Mouse (Mus musculus) neutrophil, adult 5-6 weeks (primary cell): ENCODE results near the gene Nol9. TPM values are rescaled to one million over a fixed set of nuclear protein-coding genes. Genes with fewer than 3 reads are reported as not detected.

Experiments used
- ATAC-seq: fragments of 151-379, 151-347 bp; 2 replicates; pipeline ENCODE4 v1.8.0; 2017; ENCODE audit warnings: mild to moderate bottlenecking, moderate TSS enrichment; ENCODE audit not compliant: insufficient number of reproducible peaks, poor library complexity, low FRiP score, severe bottlenecking; ENCODE audit errors: extremely low read depth
- total RNA-seq: library from RNA; stranded (forward); fragments of 200-1000 nt; gene quantifications from 2 replicates; pipeline ENCODE4 v1.2.3, GENCODE M21; 2017

Gene Nol9
- total RNA-seq, 1 experiment from 2014 or later, result 23.7 TPM

GRCm38 (mm10) chr4:152107493-152107892 is 68.4 kb downstream of the Nol9 start:
- ATAC-seq, result no peak

DNA sequence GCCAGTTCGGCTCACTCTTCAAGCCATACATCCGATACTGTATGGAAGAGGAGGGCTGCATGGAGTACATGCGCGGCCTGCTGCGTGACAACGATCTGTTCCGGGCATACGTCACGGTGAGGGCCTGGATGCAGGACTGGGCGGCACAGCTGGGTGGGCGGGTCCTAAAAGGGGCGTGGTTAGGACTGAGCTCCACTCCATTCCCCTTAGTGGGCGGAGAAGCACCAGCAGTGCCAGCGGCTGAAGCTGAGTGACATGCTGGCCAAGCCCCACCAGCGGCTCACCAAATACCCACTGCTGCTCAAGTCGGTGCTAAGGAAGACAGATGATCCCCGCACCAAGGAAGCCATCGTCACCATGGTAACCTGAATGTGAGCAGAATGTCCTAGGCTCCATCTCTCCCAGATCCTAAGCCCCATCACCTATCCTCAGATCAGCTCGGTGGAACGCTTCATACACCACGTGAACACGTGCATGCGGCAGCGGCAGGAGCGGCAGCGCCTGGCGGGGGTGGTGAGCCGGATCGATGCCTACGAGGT is 68.9 kb downstream of the Nol9 start:
- no peak for ATAC-seq

DNA sequence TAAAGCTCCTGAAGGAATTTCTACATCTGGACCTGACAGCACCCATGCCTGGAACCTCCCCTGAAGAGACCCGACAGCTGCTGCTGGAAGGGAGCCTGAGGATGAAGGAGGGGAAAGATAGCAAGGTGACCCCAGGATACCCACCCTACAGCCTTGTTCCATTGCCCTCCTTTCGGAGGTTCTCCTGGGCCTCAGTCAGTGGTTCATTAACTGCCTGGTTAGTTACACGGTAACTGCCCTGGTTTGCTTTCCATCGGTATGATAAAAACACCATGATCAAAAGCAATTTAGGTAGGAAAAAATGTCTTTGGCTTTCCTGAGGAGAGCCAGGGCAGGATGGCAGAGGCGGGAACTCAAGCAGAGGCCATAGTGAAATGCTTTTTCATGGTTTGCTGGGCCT is 69.6 kb downstream of the Nol9 start:
- no peak for ATAC-seq

- ATAC-seq, result no peak
Observed at GRCm38 (mm10) chr4:152109509-152109908, 70.4 kb downstream of the Nol9 start.

DNA sequence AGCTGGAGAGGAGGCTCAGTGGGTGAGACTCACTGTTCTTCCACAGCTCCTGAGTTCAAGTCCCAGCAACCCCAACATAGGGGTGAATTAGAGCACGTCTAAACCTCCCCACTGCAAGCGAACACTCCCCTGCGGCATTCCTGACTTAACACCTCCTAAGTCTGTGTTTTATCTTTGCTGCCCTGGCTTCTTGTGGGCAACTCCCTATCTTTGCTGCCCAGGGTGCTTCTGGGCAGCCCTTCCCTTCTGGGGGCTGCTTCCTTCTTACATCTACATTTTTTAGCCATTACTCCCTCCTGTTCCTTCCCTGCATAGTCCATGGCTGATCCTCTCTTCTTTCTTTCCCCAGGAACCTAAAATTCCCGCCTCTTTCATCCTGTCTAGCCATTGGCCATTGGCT is 71.6 kb downstream of the Nol9 start:
- ATAC-seq, result no peak

Other genes with a start within 250 kb of the Nol9 start
- gene Camta1, start 177.4 kb upstream of the Nol9 start, total RNA-seq, result 7.4 and 15.6 TPM in 2 replicates
- 45.3 and 55.7 TPM in 2 replicates for gene Dnajc11, start 105.6 kb upstream of the Nol9 start, total RNA-seq
- gene Thap3, start 50.3 kb upstream of the Nol9 start, total RNA-seq, result 16.2 and 17.5 TPM in 2 replicates
- gene Phf13, start 43.1 kb upstream of the Nol9 start, total RNA-seq, result 5.0 and 5.2 TPM in 2 replicates
- 6.5 and 8.7 TPM in 2 replicates for gene Klhl21, start 30.5 kb upstream of the Nol9 start, total RNA-seq
- 19.0 and 20.4 TPM in 2 replicates for gene Zbtb48, start 11.7 kb upstream of the Nol9 start, total RNA-seq
- not detected in 2 replicates for gene Tas1r1, start 753 bp upstream of the Nol9 start, total RNA-seq
- 0.81 and 2.5 TPM in 2 replicates for gene Plekhg5, start 33.2 kb downstream of the Nol9 start, total RNA-seq
- gene Tnfrsf25, start 76.6 kb downstream of the Nol9 start, total RNA-seq, result 1.8 and 2.3 TPM in 2 replicates
- gene Espn, start 113.0 kb downstream of the Nol9 start, total RNA-seq, result 0.12 and 0.23 TPM in 2 replicates
- not detected in 2 replicates for gene Hes2, start 119.5 kb downstream of the Nol9 start, total RNA-seq
- gene Acot7, start 138.8 kb downstream of the Nol9 start, total RNA-seq, result 12.2 and 18.4 TPM in 2 replicates
- 0.12 TPM in 1 of 2 replicates, not detected in the other for gene Gpr153, start 234.9 kb downstream of the Nol9 start, total RNA-seq